Comparison of ENCODE assay signal across 8 mouse cellular contexts in the genomic region with DNA sequence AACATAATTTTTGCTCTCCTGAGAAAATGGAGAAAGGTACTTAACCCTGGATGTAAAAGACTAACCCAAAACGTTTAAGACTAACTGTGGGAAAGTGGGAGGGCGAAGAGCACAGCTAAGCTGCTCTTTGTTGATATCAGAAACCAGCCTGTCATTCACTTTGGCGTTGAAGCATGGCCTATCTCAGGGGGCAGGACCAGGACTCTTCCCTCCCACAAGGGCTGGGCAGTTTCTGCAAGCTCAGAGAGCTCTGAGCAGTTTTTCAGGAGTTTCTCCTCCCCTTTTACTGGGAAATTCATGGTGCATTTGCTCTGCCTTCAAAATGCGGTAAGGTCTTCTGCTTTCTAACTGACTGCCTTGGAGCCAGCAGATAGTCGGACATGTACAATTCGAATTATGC.
DNase-seq lines count a peak whose midpoint lies in the region; ATAC-seq lines count a peak whose summit lies in the region.

No protein-coding gene starts in this region.

- H3K9ac ChIP-seq in kidney, embryonic 16.5 days (replicated peaks; ENCODE audit: low read length): no peak overlapping the region
- H3K9ac ChIP-seq in midbrain, embryonic 15.5 days: no peak overlapping the region

- WGBS in kidney, embryonic 16.5 days: 16% methylated on average over 6 of the region's 6 CpGs
- 6% methylated on average over 6 of the region's 6 CpGs for WGBS in midbrain, embryonic 15.5 days

- ATAC-seq in erythroid progenitor cell, adult 5-6 weeks (replicated peaks; ENCODE audit: low FRiP score, poor library complexity, severe bottlenecking): peak; percentile 92
- peak; percentile 81 for ATAC-seq in kidney, embryonic 16.5 days (ENCODE audit: low FRiP score, low TSS enrichment)
- peak; percentile 59; the same call in 1 of the 2 replicates for ATAC-seq in midbrain, embryonic 15.5 days (replicated peaks)

- peak overlapping the region; percentile 57 for H3K4me2 ChIP-seq in kidney, embryonic 16.5 days (replicated peaks; ENCODE audit: low read depth, low read length)
- H3K4me2 ChIP-seq in midbrain, embryonic 15.5 days: peak overlapping the region; percentile 67

- intact Hi-C loops in left cerebral cortex, postnatal 14 days (cut with DNase I): no loop called here

- peak; percentile 14 for DNase-seq in lung, postnatal 10 days
- DNase-seq in lung, postnatal 4 days: no peak
- DNase-seq in cerebellum, adult 8-10 months: no peak
- no peak for DNase-seq in MN1 (ENCODE audit: low spot score)
- no peak for DNase-seq in left cerebral cortex, postnatal 14 days (ENCODE audit: low spot score in 2 of 2)

- no peaks in the 10 kb centered on the region for H3K36me3 ChIP-seq in kidney, embryonic 16.5 days (ENCODE audit: insufficient read depth, low read length)
- no peaks in the 10 kb centered on the region for H3K36me3 ChIP-seq in midbrain, embryonic 15.5 days (replicated peaks)

- H3K4me3 ChIP-seq in kidney, embryonic 16.5 days (ENCODE audit: low read length): peak overlapping the region; percentile 55
- H3K4me3 ChIP-seq in midbrain, embryonic 15.5 days: 0 out of 2 replicates have a peak overlapping the region, but pooled peaks have one; percentile 49

- no peaks in the 10 kb centered on the region for H3K9me3 ChIP-seq in kidney, embryonic 16.5 days (ENCODE audit: low read length)
- no peaks in the 10 kb centered on the region for H3K9me3 ChIP-seq in midbrain, embryonic 15.5 days

- peaks cover 7% of the 10 kb centered on the region; the same call in 1 of the 2 replicates for H3K4me1 ChIP-seq in kidney, embryonic 16.5 days (ENCODE audit: insufficient read depth, low read length)
- peaks cover 11% of the 10 kb centered on the region for H3K4me1 ChIP-seq in midbrain, embryonic 15.5 days

- peak overlapping the region; percentile 68; the same call in 1 of the 2 replicates for H3K27ac ChIP-seq in kidney, embryonic 16.5 days (ENCODE audit: low read length)
- no peak overlapping the region; the same call in 1 of the 2 replicates for H3K27ac ChIP-seq in midbrain, embryonic 15.5 days

- H3K27me3 ChIP-seq in kidney, embryonic 16.5 days (ENCODE audit: insufficient read depth, low read length): no peaks in the 10 kb centered on the region
- H3K27me3 ChIP-seq in midbrain, embryonic 15.5 days (replicated peaks): no peaks in the 10 kb centered on the region
